Mouse (Mus musculus): ENCODE results near the gene Gm28557. TPM values are rescaled to one million over a fixed set of nuclear protein-coding genes. Genes with fewer than 3 reads are reported as not detected.

Gm28557 gene
- 3.7 and 3.9 TPM in 2 replicates for polyA plus RNA-seq (2012; rRNA removed; ENCODE audit: low replicate concordance)

DNA sequence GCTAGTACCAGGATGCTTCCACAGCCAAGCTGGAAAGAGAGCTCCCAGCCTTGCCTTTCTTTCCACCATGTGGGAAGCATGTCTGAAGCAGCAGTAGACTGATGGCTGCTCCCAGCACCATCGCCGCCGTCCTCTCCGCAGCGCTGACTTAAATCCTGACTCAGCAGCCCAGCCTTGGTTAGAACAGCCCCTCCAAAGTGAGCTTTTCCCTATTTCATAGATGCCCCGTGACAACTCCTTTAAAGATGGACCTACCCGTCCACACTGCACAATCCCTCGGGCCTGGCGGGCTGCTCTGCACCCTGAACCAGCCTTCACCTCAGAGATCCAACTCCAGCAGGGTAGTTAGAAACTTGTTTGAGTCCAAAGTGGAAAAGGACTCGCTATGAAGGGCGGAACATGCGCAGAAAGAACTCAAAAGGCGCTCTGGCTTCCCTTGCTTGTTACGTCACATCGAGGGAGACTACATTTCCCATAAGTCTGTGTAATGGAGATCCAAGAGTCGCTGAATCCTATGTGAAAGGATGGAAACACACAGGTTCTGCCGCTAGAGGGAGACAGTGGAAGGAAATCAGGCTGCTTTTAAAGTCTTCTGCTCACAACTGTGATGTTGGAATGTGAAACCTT is at the start of gene Gm28557:
TSS of gene Gm28557 (minus strand) at position 411 of the 627 bp plus-strand sequence.

GRCm38 (mm10) chr13:67121360-67121759 is 13.0 kb upstream of the Gm28557 start, which contains the start of gene Zfp759:
TSS of gene Zfp759 (plus strand) at chr13:67121660.

GRCm38 (mm10) chr13:67116163-67116562 is 7.8 kb upstream of the Gm28557 start, which contains the start of gene Rslcan18:
TSS of gene Rslcan18 (minus strand) at chr13:67116263.

GRCm38 (mm10) chr13:67097876-67098275 is 10.5 kb downstream of the Gm28557 start, which contains the start of gene Zfp708:
TSS of gene Zfp708 (minus strand) at chr13:67097976.

GRCm38 (mm10) chr13:67060786-67061358 is 47.5 kb downstream of the Gm28557 start, which contains the start of gene Zfp712:
TSS of gene Zfp712 (minus strand) at chr13:67061170.

Other genes starting within 250 kb of the Gm28557 start
- gene Gm10767, start 203.7 kb downstream of the Gm28557 start, polyA plus RNA-seq (2012; rRNA removed; ENCODE audit: low replicate concordance), result 0.44 and 0.62 TPM in 2 replicates
- 0.14 and 0.35 TPM in 2 replicates for gene Zfp712, start 47.4 kb downstream of the Gm28557 start, polyA plus RNA-seq (2012; rRNA removed; ENCODE audit: low replicate concordance)
- gene Zfp708, start 10.6 kb downstream of the Gm28557 start, polyA plus RNA-seq (2012; rRNA removed; ENCODE audit: low replicate concordance), result 0.60 TPM in 1 of 2 replicates, not detected in the other
- gene Rslcan18, start 7.7 kb upstream of the Gm28557 start, polyA plus RNA-seq (2012; rRNA removed; ENCODE audit: low replicate concordance), result 0.27 and 0.40 TPM in 2 replicates
- gene Zfp759, start 13.1 kb upstream of the Gm28557 start, polyA plus RNA-seq (2012; rRNA removed; ENCODE audit: low replicate concordance), result 0.43 and 0.59 TPM in 2 replicates
- 1.8 and 3.8 TPM in 2 replicates for gene Rsl1, start 64.6 kb upstream of the Gm28557 start, polyA plus RNA-seq (2012; rRNA removed; ENCODE audit: low replicate concordance)
- 0.33 and 0.71 TPM in 2 replicates for gene Zfp455, start 85.9 kb upstream of the Gm28557 start, polyA plus RNA-seq (2012; rRNA removed; ENCODE audit: low replicate concordance)
- 0.34 and 0.78 TPM in 2 replicates for gene Zfp458, start 169.9 kb upstream of the Gm28557 start, polyA plus RNA-seq (2012; rRNA removed; ENCODE audit: low replicate concordance)
- 1.0 and 1.5 TPM in 2 replicates for gene Zfp457, start 197.9 kb upstream of the Gm28557 start, polyA plus RNA-seq (2012; rRNA removed; ENCODE audit: low replicate concordance)
- 0.95 and 1.3 TPM in 2 replicates for gene Zfp595, start 224.0 kb upstream of the Gm28557 start, polyA plus RNA-seq (2012; rRNA removed; ENCODE audit: low replicate concordance)

Measured in subcutaneous adipose tissue, adult 2 months (tissue).